Mouse (Mus musculus) kidney, postnatal 0 days (tissue): ENCODE results near the gene Glipr2. TPM values are rescaled to one million over a fixed set of nuclear protein-coding genes. Genes with fewer than 3 reads are reported as not detected.

Experiments
- ATAC-seq: fragments of 200-750 bp; cut with Nextera tagmentation; replicated peaks from 2 replicates; pipeline ENCODE4 v1.8.0; 2017; ENCODE audit warnings: low read depth, moderate number of reproducible peaks, moderate TSS enrichment, moderate library complexity; ENCODE audit not compliant: low FRiP score
- DNase-seq: peaks from one replicate; pipeline ENCODE4 v3.0.0-alpha.2; 2016; ENCODE audit warnings: low spot score
- H3K27ac ChIP-seq: fragments of 300-500 bp; sonication (generic); 2 replicates; pipeline ENCODE4 v1.5.1; 2014; ENCODE audit warnings: mild to moderate bottlenecking
- H3K27me3 ChIP-seq: fragments of 300-500 bp; sonication (generic); 2 replicates; pipeline ENCODE4 v1.6.1; 2014; ENCODE audit warnings: low read length, mixed read lengths; ENCODE audit not compliant: insufficient read depth
- H3K36me3 ChIP-seq: fragments of 300-500 bp; sonication (generic); 2 replicates; pipeline ENCODE4 v1.6.1; 2014; ENCODE audit warnings: low read length, mixed read lengths; ENCODE audit not compliant: insufficient read depth
- H3K4me1 ChIP-seq: fragments of 300-500 bp; sonication (generic); replicated peaks from 2 replicates; pipeline ENCODE4 v1.6.1; 2014; ENCODE audit warnings: antibody characterized with exemption, low read length, mixed read lengths; ENCODE audit not compliant: insufficient read depth
- H3K4me2 ChIP-seq: fragments of 300-500 bp; sonication (generic); 2 replicates; pipeline ENCODE4 v1.6.1; 2014; ENCODE audit warnings: mild to moderate bottlenecking, low read length, moderate library complexity, mixed read lengths
- H3K4me3 ChIP-seq: fragments of 300-500 bp; sonication (generic); replicated peaks from 2 replicates; pipeline ENCODE4 v1.5.1; 2014; ENCODE audit warnings: low read depth, low read length
- H3K9ac ChIP-seq: fragments of 300-500 bp; sonication (generic); 2 replicates; pipeline ENCODE4 v1.6.1; 2014; ENCODE audit warnings: low read depth, low read length
- H3K9me3 ChIP-seq: fragments of 300-500 bp; sonication (generic); replicated peaks from 2 replicates; pipeline ENCODE4 v1.6.1; 2016; ENCODE audit warnings: low read length, inconsistent platforms, mixed read lengths
- CTCF ChIP-seq: IDR thresholded peaks from 2 replicates; pipeline ENCODE4 v1.5.1; 2016; ENCODE audit warnings: antibody characterized with exemption, low read depth, mild to moderate bottlenecking, moderate library complexity
- WGBS: fragments of 180-500 bp; shearing (Covaris S2); extraction: QIAGEN DNeasy Blood & Tissue Kit; methylation state at CpG from one replicate; pipeline ENCODE4 v1.1.7; 2014; 5-methylcytosine and 5-hydroxymethylcytosine counted together
- polyA plus RNA-seq: library from polyadenylated mRNA; unstranded; fragments of >200 nt; fragmentation: Nextera tagmentation; extraction: Ambion mirVana; gene quantifications from 2 replicates; pipeline ENCODE4 v1.2.1, GENCODE M21; 2015

Gene Glipr2
- polyA plus RNA-seq, 1 experiment from 2014 or later: 54.9 TPM

DNA sequence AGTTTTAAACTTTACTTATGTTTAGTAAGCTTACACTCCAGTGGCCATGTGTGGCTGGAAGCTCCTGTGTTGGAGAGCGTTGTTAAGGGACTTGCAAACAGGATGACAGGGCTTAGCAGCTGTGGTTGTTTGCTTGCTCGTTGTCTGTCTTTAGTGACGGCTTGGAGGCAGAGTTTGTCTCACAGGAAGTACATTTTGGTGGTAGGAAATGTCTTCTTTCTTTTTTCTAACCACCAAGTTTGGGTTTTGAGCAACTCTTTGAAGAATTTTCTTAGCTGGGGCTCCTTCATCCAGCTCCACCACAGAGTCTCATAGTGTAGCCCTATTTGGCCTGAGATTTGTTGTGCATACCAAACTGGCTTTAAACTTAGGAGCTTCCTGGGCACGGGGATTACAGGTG lies 65.1 kb downstream of the Glipr2 start:
- H3K9me3 ChIP-seq: no peaks in the 10 kb centered on the region
- no peak overlapping the region for H3K4me2 ChIP-seq
- 85% methylated on average over 4 of the region's 4 CpGs for WGBS
- no peak overlapping the region for H3K9ac ChIP-seq
- no peak for DNase-seq
- TF ChIP-seq CTCF: no peak
- H3K4me1 ChIP-seq: no peaks in the 10 kb centered on the region
- no peak overlapping the region for H3K27ac ChIP-seq
- no peak overlapping the region for H3K4me3 ChIP-seq
- no peak for ATAC-seq
- H3K36me3 ChIP-seq: peaks cover 69% of the 10 kb centered on the region
- no peaks in the 10 kb centered on the region for H3K27me3 ChIP-seq

- Histone ChIP-seq H3K27ac (no peak overlapping the region), H3K4me1 (no peaks in the 10 kb centered on the region), H3K9me3 (no peaks in the 10 kb centered on the region), H3K4me3 (no peak overlapping the region), H3K36me3 (peaks cover 74% of the 10 kb centered on the region), H3K27me3 (no peaks in the 10 kb centered on the region), H3K4me2 (no peak overlapping the region), H3K9ac (no peak overlapping the region)
- no peak for TF ChIP-seq CTCF
- DNase-seq (no peak), ATAC-seq (no peak)
- WGBS: 90% methylated on average over 11 of the region's 11 CpGs
Measured at GRCm38 (mm10) chr4:44022766-44023165, 65.6 kb downstream of the Glipr2 start.

GRCm38 (mm10) chr4:44023681-44024080 lies 66.5 kb downstream of the Glipr2 start:
- H3K4me1 ChIP-seq: no peaks in the 10 kb centered on the region
- WGBS: 89% methylated on average over 9 of the region's 9 CpGs
- no peak overlapping the region for H3K27ac ChIP-seq
- no peak for DNase-seq
- H3K4me2 ChIP-seq: no peak overlapping the region
- no peak for ATAC-seq
- no peak overlapping the region for H3K4me3 ChIP-seq
- H3K9ac ChIP-seq: no peak overlapping the region
- no peak for TF ChIP-seq CTCF
- no peaks in the 10 kb centered on the region for H3K9me3 ChIP-seq
- no peaks in the 10 kb centered on the region for H3K27me3 ChIP-seq
- H3K36me3 ChIP-seq: peaks cover 73% of the 10 kb centered on the region

DNA sequence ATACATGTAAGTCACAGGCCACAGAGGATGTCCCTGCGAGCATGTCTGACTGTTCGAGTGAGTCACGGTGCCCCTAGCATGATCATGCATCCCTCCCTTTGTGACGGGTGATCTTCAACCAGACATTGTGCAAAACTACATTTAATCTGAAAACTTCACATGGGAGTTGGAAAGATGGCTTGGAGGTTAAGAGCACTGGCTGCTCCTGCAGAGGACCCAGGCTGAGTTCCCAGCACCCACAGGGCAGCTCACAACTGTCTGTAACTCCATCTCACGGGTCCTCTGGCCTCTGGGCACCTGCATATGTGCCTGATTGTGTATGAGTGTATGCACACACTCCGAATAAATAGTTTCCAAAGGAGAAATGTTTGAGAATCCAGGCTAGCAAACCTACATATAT lies 67.0 kb downstream of the Glipr2 start:
- ATAC-seq (no peak), DNase-seq (no peak)
- Histone ChIP-seq H3K9me3 (no peaks in the 10 kb centered on the region), H3K4me1 (no peaks in the 10 kb centered on the region), H3K9ac (no peak overlapping the region), H3K4me2 (no peak overlapping the region), H3K27ac (no peak overlapping the region), H3K4me3 (no peak overlapping the region), H3K36me3 (peaks cover 74% of the 10 kb centered on the region), H3K27me3 (no peaks in the 10 kb centered on the region)
- TF ChIP-seq CTCF: no peak
- 96% methylated on average over 6 of the region's 6 CpGs for WGBS

- no peak for TF ChIP-seq CTCF
- DNase-seq (no peak), ATAC-seq (no peak)
- Histone ChIP-seq H3K4me2 (no peak overlapping the region), H3K4me3 (no peak overlapping the region), H3K36me3 (peaks cover 77% of the 10 kb centered on the region), H3K9ac (no peak overlapping the region), H3K9me3 (no peaks in the 10 kb centered on the region), H3K4me1 (no peaks in the 10 kb centered on the region), H3K27ac (no peak overlapping the region), H3K27me3 (no peaks in the 10 kb centered on the region)
- 76% methylated on average over 6 of the region's 6 CpGs for WGBS
Measured at GRCm38 (mm10) chr4:44025570-44025969, 68.4 kb downstream of the Glipr2 start.

Other genes with a start within 250 kb of the Glipr2 start
- gene Olfr71, start 247.1 kb upstream of the Glipr2 start, polyA plus RNA-seq: not detected in 2 replicates
- 2.7 and 3.2 TPM in 2 replicates for gene Hrct1, start 230.2 kb upstream of the Glipr2 start, polyA plus RNA-seq
- 0.40 and 0.43 TPM in 2 replicates for gene Spaar, start 227.4 kb upstream of the Glipr2 start, polyA plus RNA-seq
- not detected in 2 replicates for gene Olfr159, start 186.4 kb upstream of the Glipr2 start, polyA plus RNA-seq
- not detected in 2 replicates for gene Olfr156, start 133.5 kb upstream of the Glipr2 start, polyA plus RNA-seq
- 0.01 TPM in 1 of 2 replicates, not detected in the other for gene Olfr157, start 117.2 kb upstream of the Glipr2 start, polyA plus RNA-seq
- gene Olfr155, start 105.8 kb upstream of the Glipr2 start, polyA plus RNA-seq: not detected in 2 replicates
- 20.2 and 20.5 TPM in 2 replicates for gene Reck, start 81.9 kb upstream of the Glipr2 start, polyA plus RNA-seq
- not detected in 2 replicates for gene Ccin, start 26.1 kb downstream of the Glipr2 start, polyA plus RNA-seq
- 293 and 300 TPM in 2 replicates for gene Clta, start 47.1 kb downstream of the Glipr2 start, polyA plus RNA-seq
- gene Gne, start 126.8 kb downstream of the Glipr2 start, polyA plus RNA-seq: 21.2 and 22.8 TPM in 2 replicates